Mouse (Mus musculus): ENCODE results near the gene Slamf8. TPM values are rescaled to one million over a fixed set of nuclear protein-coding genes. Genes with fewer than 3 reads are reported as not detected.

Slamf8 gene
- polyA plus RNA-seq (2015; fragmentation: Illumina TruSeq; extraction: RNeasy Lipid Tissue Mini Kit (QIAGEN cat#74804); ENCODE audit: insufficient read depth, low replicate concordance) = 29.7 TPM

DNA sequence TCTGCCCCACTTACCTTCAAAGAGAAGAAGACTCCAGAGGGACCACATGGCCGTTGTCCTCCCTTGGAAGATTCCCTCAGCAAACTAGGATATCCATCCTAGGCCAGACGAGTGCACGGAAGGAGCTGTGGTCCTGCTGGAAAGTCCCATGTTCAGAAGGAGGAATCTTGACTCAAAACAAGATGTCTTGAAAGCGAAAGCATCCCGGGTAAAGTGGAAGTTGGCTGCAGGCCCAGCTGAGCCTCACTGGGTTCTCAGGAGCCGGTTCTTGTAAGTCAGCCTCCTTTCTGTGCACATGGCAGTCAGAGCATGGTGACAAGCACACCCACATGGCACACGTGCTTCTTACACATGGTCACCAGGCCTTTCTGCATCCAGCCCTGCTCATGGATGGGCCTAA is at the start of gene Slamf8:
TSS of gene Slamf8 (minus strand) at position 184 of the 400 bp plus-strand sequence.

DNA sequence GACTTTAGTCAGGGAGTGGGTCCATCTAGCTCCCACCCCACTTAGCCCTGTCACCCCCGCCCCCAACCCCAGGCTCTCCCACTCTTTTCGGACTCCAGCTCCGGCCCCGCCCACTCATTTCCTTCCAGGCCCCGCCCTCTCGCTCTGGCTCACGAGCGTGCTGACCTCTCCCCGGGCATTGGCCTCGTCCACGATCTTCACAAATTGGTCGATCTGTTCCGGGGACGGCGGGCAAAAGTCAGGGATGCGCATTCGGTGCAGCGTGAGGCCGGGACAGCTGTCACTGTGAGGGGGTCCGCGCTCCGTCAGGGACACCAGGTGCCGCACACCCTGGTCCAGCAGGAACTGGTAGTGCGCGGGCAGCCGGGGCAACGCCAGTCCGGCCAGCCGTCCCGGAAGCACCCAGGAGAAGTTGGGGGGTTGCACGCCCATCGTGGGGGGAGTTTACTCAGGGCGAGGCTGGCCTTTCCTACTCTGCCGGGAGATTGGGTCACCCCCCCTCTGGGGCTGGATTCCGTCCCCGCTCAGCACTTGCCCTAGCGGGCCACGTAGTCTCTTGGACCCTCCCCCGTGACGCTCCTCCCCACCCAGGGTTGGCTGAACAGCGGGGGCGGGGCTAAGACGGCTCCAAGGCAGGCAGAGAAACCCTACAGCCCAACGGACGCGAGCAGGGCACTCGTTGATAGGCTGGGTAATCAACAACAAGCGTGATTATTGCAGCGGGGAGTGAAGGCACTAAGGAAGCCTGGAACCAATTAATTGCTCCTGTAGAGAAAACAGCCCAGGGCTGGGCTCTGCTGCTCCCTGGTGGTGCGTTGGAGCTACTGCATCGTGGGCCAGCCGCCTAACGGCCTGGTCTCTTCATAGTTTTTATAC is 42.3 kb upstream of the Slamf8 start, which contains the start of gene Dusp23:
TSS of gene Dusp23 (minus strand) at position 512 of the 876 bp plus-strand sequence.

DNA sequence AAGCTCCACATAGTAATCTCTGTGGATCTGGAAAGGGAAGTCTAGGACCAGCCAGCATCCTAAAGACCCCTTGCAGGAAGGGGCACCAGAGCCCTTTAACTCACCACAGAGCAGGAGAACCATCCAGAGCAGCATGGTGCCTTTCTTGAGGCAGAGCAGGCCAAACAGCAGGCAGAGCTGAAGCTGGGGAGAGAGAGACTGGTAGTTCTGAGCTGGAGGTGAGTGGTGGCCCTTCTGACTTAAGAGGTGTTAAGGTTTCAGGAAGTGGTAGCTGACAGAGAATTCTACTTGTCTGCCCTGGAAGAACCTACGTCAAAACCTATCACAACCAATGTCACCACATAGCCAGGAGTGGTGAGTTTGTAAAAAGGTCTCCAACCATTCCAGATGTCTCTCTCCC is 12.0 kb upstream of the Slamf8 start, which contains the start of gene Fcrl6:
TSS of gene Fcrl6 (minus strand) at position 226 of the 400 bp plus-strand sequence.

DNA sequence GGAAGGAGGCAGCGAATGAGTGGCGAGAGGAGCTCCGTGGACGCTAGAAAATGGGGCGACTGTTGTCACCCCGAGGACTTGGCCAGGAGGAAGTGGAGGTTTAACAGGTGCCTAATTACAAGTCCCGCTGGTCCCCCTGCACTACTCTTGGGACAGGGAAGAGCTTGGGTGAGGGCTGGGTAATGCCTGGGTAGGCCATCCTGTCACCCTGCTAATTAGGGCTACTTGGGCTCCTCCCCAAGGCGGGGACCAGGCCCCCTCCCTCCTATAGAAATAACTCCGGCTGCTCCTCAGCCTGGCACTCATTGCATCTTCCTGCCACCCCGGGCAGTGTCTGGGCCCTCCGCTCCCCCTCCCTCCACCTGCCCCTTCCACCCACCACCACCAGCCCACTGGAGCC is 34.7 kb downstream of the Slamf8 start, which contains the start of gene Vsig8:
TSS of gene Vsig8 (plus strand) at position 301 of the 400 bp plus-strand sequence.

Other genes starting within 250 kb of the Slamf8 start
- gene Kcnj10, start 249.4 kb downstream of the Slamf8 start, polyA plus RNA-seq (2015; fragmentation: Illumina TruSeq; extraction: RNeasy Lipid Tissue Mini Kit (QIAGEN cat#74804); ENCODE audit: insufficient read depth, low replicate concordance) = 23.5 TPM
- gene Pigm, start 214.0 kb downstream of the Slamf8 start, polyA plus RNA-seq (2015; fragmentation: Illumina TruSeq; extraction: RNeasy Lipid Tissue Mini Kit (QIAGEN cat#74804); ENCODE audit: insufficient read depth, low replicate concordance) = 33.5 TPM
- gene Slamf9, start 115.2 kb downstream of the Slamf8 start, polyA plus RNA-seq (2015; fragmentation: Illumina TruSeq; extraction: RNeasy Lipid Tissue Mini Kit (QIAGEN cat#74804); ENCODE audit: insufficient read depth, low replicate concordance) = 9.1 TPM
- 3.2 TPM for gene Igsf9, start 108.8 kb downstream of the Slamf8 start, polyA plus RNA-seq (2015; fragmentation: Illumina TruSeq; extraction: RNeasy Lipid Tissue Mini Kit (QIAGEN cat#74804); ENCODE audit: insufficient read depth, low replicate concordance)
- gene Tagln2, start 90.5 kb downstream of the Slamf8 start, polyA plus RNA-seq (2015; fragmentation: Illumina TruSeq; extraction: RNeasy Lipid Tissue Mini Kit (QIAGEN cat#74804); ENCODE audit: insufficient read depth, low replicate concordance) = 194 TPM
- gene Cfap45, start 69.8 kb downstream of the Slamf8 start, polyA plus RNA-seq (2015; fragmentation: Illumina TruSeq; extraction: RNeasy Lipid Tissue Mini Kit (QIAGEN cat#74804); ENCODE audit: insufficient read depth, low replicate concordance) = 0.50 TPM
- gene Vsig8, start 34.6 kb downstream of the Slamf8 start, polyA plus RNA-seq (2015; fragmentation: Illumina TruSeq; extraction: RNeasy Lipid Tissue Mini Kit (QIAGEN cat#74804); ENCODE audit: insufficient read depth, low replicate concordance) = not detected
- 0.19 TPM for gene Fcrl6, start 12.0 kb upstream of the Slamf8 start, polyA plus RNA-seq (2015; fragmentation: Illumina TruSeq; extraction: RNeasy Lipid Tissue Mini Kit (QIAGEN cat#74804); ENCODE audit: insufficient read depth, low replicate concordance)
- 4.1 TPM for gene Dusp23, start 42.4 kb upstream of the Slamf8 start, polyA plus RNA-seq (2015; fragmentation: Illumina TruSeq; extraction: RNeasy Lipid Tissue Mini Kit (QIAGEN cat#74804); ENCODE audit: insufficient read depth, low replicate concordance)
- gene Crp, start 107.5 kb upstream of the Slamf8 start, polyA plus RNA-seq (2015; fragmentation: Illumina TruSeq; extraction: RNeasy Lipid Tissue Mini Kit (QIAGEN cat#74804); ENCODE audit: insufficient read depth, low replicate concordance) = not detected

Measured in spleen, adult 10 weeks (tissue).